Mouse (Mus musculus) stomach, postnatal 0 days (tissue): ENCODE measurements around the gene Fkbp5.

ENCODE experiments used
- CTCF ChIP-seq: IDR thresholded peaks from 2 replicates; pipeline ENCODE4 v1.5.1; 2016; ENCODE audit warnings: antibody characterized with exemption, low read depth, mild to moderate bottlenecking, moderate library complexity
- EP300 ChIP-seq: optimal IDR thresholded peaks from 2 replicates; pipeline ENCODE3; 2016; ENCODE audit warnings: antibody characterized with exemption

DNA sequence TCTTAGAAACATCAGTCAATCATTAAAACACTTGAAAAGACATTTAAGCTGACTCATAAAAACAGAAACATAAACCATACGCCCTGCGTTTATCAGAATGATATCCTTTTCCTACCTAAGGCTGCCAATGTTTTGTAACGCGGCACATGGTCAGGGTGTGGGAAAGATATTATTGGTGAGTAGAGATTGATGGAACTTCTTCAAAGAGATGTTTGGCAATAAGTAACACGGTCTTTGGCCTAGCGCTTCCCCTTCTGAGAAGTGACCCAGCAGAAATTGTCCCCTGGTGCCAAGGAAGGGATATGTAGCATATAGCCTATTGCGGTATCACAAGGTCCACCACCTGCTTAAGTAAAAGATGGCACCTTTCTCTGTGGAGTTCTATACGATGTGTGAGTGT, 21.5 kb downstream of the Fkbp5 start:
- no peak for TF ChIP-seq EP300
- TF ChIP-seq CTCF, result no peak
